Mouse (Mus musculus): ENCODE data around the gene Cnot6. TPM values are rescaled to one million over a fixed set of nuclear protein-coding genes. Genes with fewer than 3 reads are reported as not detected.

Gene Cnot6
- total RNA-seq, 2 experiments from 2014 or later: 47.6 to 49.8 TPM

Other genes with a start within 250 kb of the Cnot6 start
- not detected for gene Olfr1386, start 247.7 kb downstream of the Cnot6 start, total RNA-seq (2021)
- gene Olfr1385, start 223.7 kb downstream of the Cnot6 start, total RNA-seq (2021): under 1 TPM; 0.12 to 0.14 TPM
- not detected for gene Olfr1384, start 206.0 kb downstream of the Cnot6 start, total RNA-seq (2021)
- gene Olfr1383, start 193.1 kb downstream of the Cnot6 start, total RNA-seq (2021): under 1 TPM in 1 of 2 experiments, not detected in 1; 0.50 TPM
- gene Olfr1382, start 184.5 kb downstream of the Cnot6 start, total RNA-seq (2021): not detected
- not detected for gene Olfr1381, start 169.3 kb downstream of the Cnot6 start, total RNA-seq (2021)
- gene Olfr1380, start 155.8 kb downstream of the Cnot6 start, total RNA-seq (2021): not detected
- 1 to 10 TPM; 3.4 TPM for gene Flt4, start 103.5 kb downstream of the Cnot6 start, total RNA-seq (2021)
- not detected for gene Scgb3a1, start 49.1 kb downstream of the Cnot6 start, total RNA-seq (2021)
- gene Gfpt2, start 81.5 kb upstream of the Cnot6 start, total RNA-seq (2021): 1 to 10 TPM; 6.6 to 7.9 TPM
- 100 to 1,000 TPM; 150 to 162 TPM for gene Mapk9, start 134.0 kb upstream of the Cnot6 start, total RNA-seq (2021)
- 1 to 10 TPM; 2.8 TPM for gene Rasgef1c, start 189.1 kb upstream of the Cnot6 start, total RNA-seq (2021)